Mouse (Mus musculus) naive thymus-derived CD4-positive, alpha-beta T cell, adult 5 months (primary cell): Measurements from ENCODE around the gene Trrap. TPM values are rescaled to one million over a fixed set of nuclear protein-coding genes. Genes with fewer than 3 reads are reported as not detected.

ENCODE experiments used
- polyA plus RNA-seq: library from polyadenylated mRNA; unstranded; fragments of 100-300 nt; shearing (Covaris generic); gene quantifications from one replicate; pipeline ENCODE4 v1.2.1, GENCODE M21; 2017

Gene Trrap
- 43.7 TPM for polyA plus RNA-seq

DNA sequence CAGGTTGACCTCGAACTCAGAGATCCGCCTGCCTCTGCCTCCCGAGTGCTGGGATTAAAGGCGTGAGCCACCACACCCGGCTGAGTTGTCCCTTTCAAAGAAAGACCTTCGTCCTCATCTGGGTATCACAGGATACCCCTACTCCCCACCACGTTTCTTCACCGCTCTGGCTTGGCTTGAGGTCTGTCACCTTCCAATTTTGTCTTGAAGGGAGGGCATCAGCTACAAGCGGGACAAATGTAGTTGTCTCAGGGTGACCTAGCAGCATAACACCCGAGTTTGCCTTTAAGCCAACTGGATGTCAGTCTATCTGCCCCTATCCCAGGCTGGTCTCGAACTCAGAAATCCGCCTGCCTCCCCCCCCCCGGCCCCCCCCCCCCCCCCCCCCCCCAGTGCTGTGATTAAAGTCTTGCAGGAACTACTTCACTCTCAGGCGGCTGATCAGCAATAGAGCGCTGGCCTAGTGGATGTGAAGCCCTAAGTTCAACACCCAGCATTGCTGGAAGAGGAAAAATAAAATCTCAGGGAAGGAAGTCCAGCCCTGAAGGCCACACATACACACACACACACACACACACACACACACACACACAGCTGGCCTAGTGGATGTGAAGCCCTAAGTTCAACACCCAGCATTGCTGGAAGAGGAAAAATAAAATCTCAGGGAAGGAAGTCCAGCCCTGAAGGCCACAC lies at the start of gene Trrap:
Gene Trrap, plus strand, starts transcription at position 627 of the 693 bp plus-strand sequence.

DNA sequence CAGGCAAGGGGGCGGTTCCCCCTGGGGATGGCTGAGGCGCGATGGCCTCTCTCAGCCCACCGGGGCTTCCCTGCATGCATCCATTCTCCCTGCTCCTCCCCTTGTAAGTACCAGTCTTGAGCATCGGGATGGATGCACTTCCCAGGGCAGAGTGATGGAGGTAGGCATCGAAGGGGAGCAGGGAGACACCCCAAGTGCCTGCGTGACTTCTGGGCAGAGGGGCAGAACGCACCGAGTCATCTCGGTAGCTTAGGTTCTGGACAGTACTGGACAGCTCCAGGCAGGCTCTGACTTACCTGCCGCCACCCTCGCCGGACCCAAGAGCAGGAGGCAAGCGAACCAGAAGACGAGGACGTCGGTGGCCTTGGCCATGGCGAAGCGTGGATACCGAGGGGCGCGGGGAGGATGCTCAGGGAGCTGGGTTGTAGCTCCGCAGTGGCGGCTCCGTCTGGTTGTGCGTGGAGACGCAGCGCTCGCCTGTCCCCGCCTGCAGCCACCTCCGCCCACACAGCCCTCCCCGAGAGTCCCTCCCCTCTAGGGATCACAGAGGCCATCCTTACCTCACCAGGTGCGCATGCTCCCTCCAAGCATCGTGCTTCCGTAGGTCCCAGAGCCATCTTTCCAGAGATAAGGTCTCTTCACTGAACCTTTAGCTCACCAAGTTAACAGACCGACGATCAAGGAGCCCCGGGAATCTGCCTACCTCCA lies 6.2 kb upstream of the Trrap start, which contains the start of gene Tmem130:
Gene Tmem130, minus strand, starts transcription at position 658 of the 708 bp plus-strand sequence.

Other genes starting within 250 kb of the Trrap start
- gene Nptx2, start 221.8 kb upstream of the Trrap start, polyA plus RNA-seq, result not detected
- not detected for gene Tmem130, start 5.9 kb upstream of the Trrap start, polyA plus RNA-seq
- 76.6 TPM for gene Smurf1, start 198.1 kb downstream of the Trrap start, polyA plus RNA-seq